Mouse (Mus musculus) midbrain, embryonic 11.5 days (tissue): ENCODE measurements around the gene Dll4. TPM values are rescaled to one million over a fixed set of nuclear protein-coding genes. Genes with fewer than 3 reads are reported as not detected.

Experiments
- ATAC-seq: fragments of 200-750 bp; cut with Nextera tagmentation; 2 replicates; pipeline ENCODE4 v1.8.0; 2017; ENCODE audit warnings: moderate TSS enrichment, moderate library complexity; ENCODE audit not compliant: low FRiP score
- DNase-seq: peaks from one replicate; pipeline ENCODE4 v3.0.0; 2015; ENCODE audit warnings: low spot score; ENCODE audit errors: missing footprints
- H3K27ac ChIP-seq: fragments of 300-500 bp; sonication (generic); 2 replicates; pipeline ENCODE4 v1.5.1; 2014; ENCODE audit warnings: low read depth, low read length
- H3K27me3 ChIP-seq: fragments of 300-500 bp; sonication (generic); 2 replicates; pipeline ENCODE4 v1.6.1; 2014; ENCODE audit warnings: mild to moderate bottlenecking, low read length, moderate library complexity, mixed read lengths; ENCODE audit not compliant: control insufficient read depth, insufficient read depth
- H3K36me3 ChIP-seq: fragments of 300-500 bp; sonication (generic); 2 replicates; pipeline ENCODE4 v1.6.1; 2014; ENCODE audit warnings: mild to moderate bottlenecking, low read length, moderate library complexity, mixed read lengths; ENCODE audit not compliant: control insufficient read depth, insufficient read depth
- H3K4me1 ChIP-seq: fragments of 300-500 bp; sonication (generic); 2 replicates; pipeline ENCODE4 v1.6.1; 2014; ENCODE audit warnings: low read length; ENCODE audit not compliant: control insufficient read depth, insufficient read depth
- H3K4me2 ChIP-seq: fragments of 300-500 bp; sonication (generic); 2 replicates; pipeline ENCODE4 v1.6.1; 2014; ENCODE audit warnings: mild to moderate bottlenecking, moderate library complexity
- H3K4me3 ChIP-seq: fragments of 300-500 bp; sonication (generic); 2 replicates; pipeline ENCODE4 v1.5.1; 2014; ENCODE audit warnings: low read depth, low read length
- H3K9ac ChIP-seq: fragments of 300-500 bp; sonication (generic); 2 replicates; pipeline ENCODE4 v1.6.1; 2014; ENCODE audit warnings: low read length
- H3K9me3 ChIP-seq: fragments of 300-500 bp; sonication (generic); 2 replicates; pipeline ENCODE4 v1.6.1; 2016; ENCODE audit warnings: low read length; ENCODE audit not compliant: control insufficient read depth
- WGBS: fragments of 180-500 bp; shearing (Covaris S2); extraction: QIAGEN DNeasy Blood & Tissue Kit; methylation state at CpG from one replicate; pipeline ENCODE4 v1.1.7; 2014; 5-methylcytosine and 5-hydroxymethylcytosine counted together
- polyA plus RNA-seq: library from polyadenylated mRNA; unstranded; fragments of >200 nt; fragmentation: Nextera tagmentation; extraction: Ambion mirVana; gene quantifications from 2 replicates; pipeline ENCODE4 v1.2.1, GENCODE M21; 2014

The Dll4 gene
- polyA plus RNA-seq, 1 experiment from 2014 or later, result 4.0 TPM

- WGBS, result 95% methylated on average over 17 of the region's 17 CpGs
- Histone ChIP-seq H3K4me3 (no peak overlapping the region), H3K27ac (no peak overlapping the region), H3K36me3 (peaks cover 12% of the 10 kb centered on the region), H3K4me1 (peaks cover 8% of the 10 kb centered on the region; the same call in 1 of the 2 replicates), H3K27me3 (no peaks in the 10 kb centered on the region), H3K9ac (no peak overlapping the region), H3K4me2 (no peak overlapping the region), H3K9me3 (no peaks in the 10 kb centered on the region)
- DNase-seq (no peak), ATAC-seq (no peak)
These were observed 32.3 kb upstream of the Dll4 start for GRCm38 (mm10) chr2:119293311-119293710.

- WGBS, result 93% methylated on average over 34 of the region's 34 CpGs
- Histone ChIP-seq H3K36me3 (peaks cover 12% of the 10 kb centered on the region), H3K4me2 (no peak overlapping the region), H3K27me3 (no peaks in the 10 kb centered on the region), H3K9me3 (no peaks in the 10 kb centered on the region), H3K27ac (no peak overlapping the region), H3K4me1 (peaks cover 8% of the 10 kb centered on the region; the same call in 1 of the 2 replicates), H3K9ac (no peak overlapping the region), H3K4me3 (no peak overlapping the region)
- no peak for DNase-seq
- no peak for ATAC-seq
These were observed 31.7 kb upstream of the Dll4 start for GRCm38 (mm10) chr2:119293776-119294390.

- H3K4me1 ChIP-seq, result peaks cover 4% of the 10 kb centered on the region; the same call in 1 of the 2 replicates
- H3K9me3 ChIP-seq, result no peaks in the 10 kb centered on the region
- H3K36me3 ChIP-seq, result peaks cover 12% of the 10 kb centered on the region
- 96% methylated on average over 18 of the region's 18 CpGs for WGBS
- DNase-seq, result no peak
- no peak for ATAC-seq
- H3K4me2 ChIP-seq, result no peak overlapping the region
- no peaks in the 10 kb centered on the region for H3K27me3 ChIP-seq
- no peak overlapping the region for H3K27ac ChIP-seq
- no peak overlapping the region for H3K4me3 ChIP-seq
- no peak overlapping the region for H3K9ac ChIP-seq
These were observed 31.2 kb upstream of the Dll4 start for GRCm38 (mm10) chr2:119294411-119294810.

GRCm38 (mm10) chr2:119296756-119297155 lies 28.8 kb upstream of the Dll4 start:
- 97% methylated on average over 12 of the region's 12 CpGs for WGBS
- ATAC-seq, result no peak
- no peak overlapping the region for H3K4me3 ChIP-seq
- peaks cover 12% of the 10 kb centered on the region for H3K36me3 ChIP-seq
- no peaks in the 10 kb centered on the region for H3K27me3 ChIP-seq
- no peak overlapping the region for H3K27ac ChIP-seq
- no peaks in the 10 kb centered on the region for H3K9me3 ChIP-seq
- H3K9ac ChIP-seq, result no peak overlapping the region
- H3K4me2 ChIP-seq, result no peak overlapping the region
- DNase-seq, result no peak
- peaks cover 14% of the 10 kb centered on the region for H3K4me1 ChIP-seq

- peaks cover 12% of the 10 kb centered on the region for H3K36me3 ChIP-seq
- no peak overlapping the region for H3K4me2 ChIP-seq
- 95% methylated on average over 18 of the region's 19 CpGs for WGBS
- H3K27me3 ChIP-seq, result no peaks in the 10 kb centered on the region
- H3K4me1 ChIP-seq, result peaks cover 14% of the 10 kb centered on the region
- no peak overlapping the region for H3K27ac ChIP-seq
- no peak overlapping the region for H3K4me3 ChIP-seq
- DNase-seq, result no peak
- ATAC-seq, result no peak
- no peaks in the 10 kb centered on the region for H3K9me3 ChIP-seq
- H3K9ac ChIP-seq, result no peak overlapping the region
These were observed 28.1 kb upstream of the Dll4 start for GRCm38 (mm10) chr2:119297506-119297905.

- Histone ChIP-seq H3K9ac (no peak overlapping the region), H3K4me2 (no peak overlapping the region), H3K4me3 (no peak overlapping the region), H3K27me3 (no peaks in the 10 kb centered on the region), H3K36me3 (peaks cover 11% of the 10 kb centered on the region), H3K4me1 (peaks cover 14% of the 10 kb centered on the region), H3K9me3 (no peaks in the 10 kb centered on the region), H3K27ac (no peak overlapping the region)
- DNase-seq (peak; percentile 95), ATAC-seq (no peak)
- WGBS, result 54% methylated on average over 5 of the region's 5 CpGs
These were observed 27.3 kb upstream of the Dll4 start for GRCm38 (mm10) chr2:119298330-119298729.

GRCm38 (mm10) chr2:119298839-119299238 lies 26.7 kb upstream of the Dll4 start:
- Histone ChIP-seq H3K4me3 (no peak overlapping the region), H3K27me3 (no peaks in the 10 kb centered on the region), H3K4me1 (peaks cover 14% of the 10 kb centered on the region), H3K9ac (no peak overlapping the region), H3K27ac (0 out of 2 replicates have a peak overlapping the region, but pooled peaks have one; percentile 1), H3K36me3 (peaks cover 8% of the 10 kb centered on the region), H3K9me3 (no peaks in the 10 kb centered on the region), H3K4me2 (no peak overlapping the region)
- ATAC-seq, result no peak
- no peak for DNase-seq
- WGBS, result 85% methylated on average over 2 of the region's 2 CpGs

- Histone ChIP-seq H3K36me3 (peaks cover 8% of the 10 kb centered on the region), H3K27ac (no peak overlapping the region), H3K27me3 (no peaks in the 10 kb centered on the region), H3K4me3 (no peak overlapping the region), H3K9me3 (no peaks in the 10 kb centered on the region), H3K4me1 (peaks cover 19% of the 10 kb centered on the region), H3K9ac (no peak overlapping the region), H3K4me2 (peak overlapping the region; percentile 6; the same call in 1 of the 2 replicates)
- DNase-seq, result peak; percentile 94
- ATAC-seq, result peak; percentile 86
- WGBS, result 9% methylated on average over 15 of the region's 15 CpGs
These were observed 25.4 kb upstream of the Dll4 start for GRCm38 (mm10) chr2:119299981-119300818.

GRCm38 (mm10) chr2:119300819-119301493 lies 24.6 kb upstream of the Dll4 start:
- Histone ChIP-seq H3K4me2 (no peak overlapping the region), H3K27ac (no peak overlapping the region), H3K9me3 (no peaks in the 10 kb centered on the region), H3K4me1 (peaks cover 19% of the 10 kb centered on the region), H3K27me3 (no peaks in the 10 kb centered on the region), H3K4me3 (no peak overlapping the region), H3K9ac (no peak overlapping the region), H3K36me3 (peaks cover 8% of the 10 kb centered on the region)
- ATAC-seq (peak; percentile 19; the same call in 1 of the 2 replicates), DNase-seq (no peak)
- WGBS, result 41% methylated on average over 7 of the region's 7 CpGs
